Mouse (Mus musculus) megakaryocyte, embryonic 14.5 days (primary cell): ENCODE results near the gene Mab21l2. TPM values are rescaled to one million over a fixed set of nuclear protein-coding genes. Genes with fewer than 3 reads are reported as not detected.

ENCODE experiments used
- H3K27me3 ChIP-seq: replicated peaks from 2 replicates; pipeline ENCODE3; 2012; ENCODE audit warnings: inconsistent platforms
- H3K36me3 ChIP-seq: replicated peaks from 2 replicates; pipeline ENCODE3; 2012; ENCODE audit warnings: low read length, inconsistent platforms, mixed read lengths
- H3K4me1 ChIP-seq: 2 replicates; pipeline ENCODE4 v1.6.1; 2012; ENCODE audit warnings: inconsistent platforms
- H3K4me3 ChIP-seq: replicated peaks from 2 replicates; pipeline ENCODE3; 2012; ENCODE audit warnings: moderate library complexity, mild to moderate bottlenecking, inconsistent platforms
- H3K9me3 ChIP-seq: 2 replicates; pipeline ENCODE4 v1.6.1; 2012; ENCODE audit warnings: inconsistent platforms
- FLI1 ChIP-seq: IDR thresholded peaks from 2 replicates; pipeline ENCODE4 v1.6.1; 2012; ENCODE audit warnings: low read length, inconsistent platforms, mixed read lengths
- GATA1 ChIP-seq: IDR thresholded peaks from 3 replicates; pipeline ENCODE4 v1.6.1; 2012; ENCODE audit warnings: mixed read lengths, low read length, inconsistent platforms, borderline replicate concordance
- polyA plus RNA-seq: library from polyadenylated mRNA; stranded (reverse); fragments of >175 nt; gene quantifications from 2 replicates; pipeline ENCODE4 v1.2.3, GENCODE M21; 2012; ENCODE audit warnings: low replicate concordance; ENCODE audit not compliant: insufficient read depth

Mab21l2 gene
- polyA plus RNA-seq, 1 experiment, result not detected

- Histone ChIP-seq H3K9me3 (no peaks in the 10 kb centered on the region), H3K4me3 (no peak overlapping the region), H3K4me1 (peaks cover 3% of the 10 kb centered on the region; the same call in 1 of the 2 replicates), H3K27me3 (peaks cover 3% of the 10 kb centered on the region), H3K36me3 (peaks cover 6% of the 10 kb centered on the region)
- TF ChIP-seq GATA1 (no peak), FLI1 (no peak)
Measured at GRCm38 (mm10) chr3:86541074-86541614, 7.3 kb downstream of the Mab21l2 start.

GRCm38 (mm10) chr3:86539555-86540168, 8.8 kb downstream of the Mab21l2 start:
- no peaks in the 10 kb centered on the region for H3K27me3 ChIP-seq

GRCm38 (mm10) chr3:86538645-86539554, 9.5 kb downstream of the Mab21l2 start:
- TF ChIP-seq FLI1, result no peak
- TF ChIP-seq GATA1, result no peak
- no peak overlapping the region for H3K4me3 ChIP-seq
- H3K9me3 ChIP-seq, result no peaks in the 10 kb centered on the region
- no peaks in the 10 kb centered on the region; the same call in 1 of the 2 replicates for H3K4me1 ChIP-seq
- no peaks in the 10 kb centered on the region for H3K27me3 ChIP-seq
- H3K36me3 ChIP-seq, result peaks cover 6% of the 10 kb centered on the region

More at GRCm38 (mm10) chr3:86539555-86540168, 8.8 kb downstream of the Mab21l2 start:
- H3K36me3 ChIP-seq, result peaks cover 6% of the 10 kb centered on the region
- H3K9me3 ChIP-seq, result no peaks in the 10 kb centered on the region
- H3K4me3 ChIP-seq, result no peak overlapping the region
- H3K4me1 ChIP-seq, result no peaks in the 10 kb centered on the region; the same call in 1 of the 2 replicates
- no peak for TF ChIP-seq FLI1
- TF ChIP-seq GATA1, result no peak

GRCm38 (mm10) chr3:86536751-86537150, 11.7 kb downstream of the Mab21l2 start:
- Histone ChIP-seq H3K4me1 (no peaks in the 10 kb centered on the region; the same call in 1 of the 2 replicates), H3K9me3 (no peaks in the 10 kb centered on the region), H3K36me3 (peaks cover 13% of the 10 kb centered on the region), H3K27me3 (no peaks in the 10 kb centered on the region), H3K4me3 (no peak overlapping the region)
- TF ChIP-seq GATA1 (no peak), FLI1 (no peak)

GRCm38 (mm10) chr3:86531531-86532269, 16.7 kb downstream of the Mab21l2 start:
- no peaks in the 10 kb centered on the region for H3K27me3 ChIP-seq
- no peak overlapping the region for H3K4me3 ChIP-seq
- H3K36me3 ChIP-seq, result peaks cover 9% of the 10 kb centered on the region
- no peaks in the 10 kb centered on the region for H3K9me3 ChIP-seq
- no peaks in the 10 kb centered on the region for H3K4me1 ChIP-seq
- TF ChIP-seq GATA1, result no peak
- no peak for TF ChIP-seq FLI1

GRCm38 (mm10) chr3:86522880-86523505, 25.4 kb downstream of the Mab21l2 start:
- Histone ChIP-seq H3K4me1 (no peaks in the 10 kb centered on the region), H3K9me3 (no peaks in the 10 kb centered on the region), H3K4me3 (no peak overlapping the region), H3K27me3 (no peaks in the 10 kb centered on the region), H3K36me3 (no peaks in the 10 kb centered on the region)
- TF ChIP-seq GATA1 (no peak), FLI1 (no peak)

- Histone ChIP-seq H3K4me3 (no peak overlapping the region), H3K36me3 (no peaks in the 10 kb centered on the region), H3K4me1 (no peaks in the 10 kb centered on the region), H3K9me3 (no peaks in the 10 kb centered on the region), H3K27me3 (no peaks in the 10 kb centered on the region)
- TF ChIP-seq FLI1, result no peak
- no peak for TF ChIP-seq GATA1
Measured at GRCm38 (mm10) chr3:86518506-86519109, 29.8 kb downstream of the Mab21l2 start.

GRCm38 (mm10) chr3:86500586-86500985, 47.8 kb downstream of the Mab21l2 start:
- Histone ChIP-seq H3K9me3 (no peaks in the 10 kb centered on the region), H3K4me3 (no peak overlapping the region), H3K27me3 (no peaks in the 10 kb centered on the region), H3K4me1 (no peaks in the 10 kb centered on the region), H3K36me3 (no peaks in the 10 kb centered on the region)
- no peak for TF ChIP-seq GATA1
- TF ChIP-seq FLI1, result no peak
